Mouse (Mus musculus): ENCODE data around the gene Tcp11l2.

Gene Tcp11l2

GRCm38 (mm10) chr10:84657437-84658087, 81.1 kb downstream of the Tcp11l2 start:
- DNase-seq = no peak

DNA sequence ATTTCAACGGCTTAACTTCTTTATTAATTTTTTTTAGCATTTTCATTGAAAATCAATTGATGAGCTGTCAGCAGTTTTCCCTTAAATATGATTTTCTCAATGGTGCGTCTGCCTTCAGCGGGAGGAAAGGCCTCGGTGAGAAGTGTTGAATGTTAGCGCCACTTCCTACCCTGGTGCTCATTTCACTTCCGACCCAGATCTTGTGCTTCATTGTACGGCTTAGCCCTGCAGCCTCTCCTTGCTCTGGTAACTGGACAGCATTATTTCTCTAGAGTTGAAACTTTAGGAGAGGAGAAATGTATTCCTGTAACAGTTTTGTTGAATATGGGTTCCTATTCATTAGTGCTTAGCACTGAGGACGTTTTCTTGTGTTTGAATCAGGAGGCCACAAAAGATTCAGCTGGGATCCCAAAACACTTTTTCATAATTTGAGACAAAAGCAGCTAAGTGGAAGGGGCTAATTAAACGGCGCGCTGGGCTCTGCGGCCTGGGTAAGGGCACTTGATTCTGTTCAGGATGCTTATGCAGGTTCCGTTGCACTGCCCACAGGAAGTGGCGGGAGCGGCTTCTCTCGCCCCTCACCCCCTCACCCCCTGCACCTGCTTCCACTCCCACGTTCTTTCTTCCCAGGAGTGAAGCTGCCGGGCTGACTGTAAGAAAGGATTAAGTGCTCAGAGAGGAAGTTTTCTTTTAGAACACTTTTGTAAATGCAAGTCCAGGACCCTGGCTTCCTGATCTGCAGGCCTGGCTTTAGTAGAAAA, 81.8 kb downstream of the Tcp11l2 start:
- no peak for DNase-seq

GRCm38 (mm10) chr10:84659281-84659680, 82.9 kb downstream of the Tcp11l2 start:
- no peak for DNase-seq

DNA sequence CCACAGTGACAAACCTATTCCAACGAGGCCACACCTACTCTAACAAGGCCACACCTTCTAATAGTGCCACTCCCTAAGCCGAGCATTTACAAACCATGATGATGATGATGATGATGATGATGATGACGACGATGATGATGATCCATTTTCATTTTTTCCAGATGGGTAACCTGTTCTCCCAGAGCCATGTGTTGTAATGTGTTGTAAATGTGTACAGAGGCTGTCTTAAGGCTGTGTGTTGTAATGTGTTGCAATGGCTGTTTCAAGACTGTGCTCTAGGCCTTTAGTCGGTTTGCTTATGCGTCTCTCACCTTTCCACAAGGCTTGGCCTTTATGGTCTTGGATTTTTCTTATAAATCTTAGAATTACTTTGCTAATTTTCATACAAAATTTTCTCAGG, 85.7 kb downstream of the Tcp11l2 start:
- no peak for DNase-seq

Measured in lung, postnatal 14 days (tissue).